Mouse (Mus musculus) layer of hippocampus, adult 11-12 months (tissue): ENCODE measurements around the gene Kif21a.

Source experiments
- DNase-seq: peaks from one replicate; pipeline ENCODE4 v3.0.0; 2022; ENCODE audit warnings: low spot score

Gene Kif21a

DNA sequence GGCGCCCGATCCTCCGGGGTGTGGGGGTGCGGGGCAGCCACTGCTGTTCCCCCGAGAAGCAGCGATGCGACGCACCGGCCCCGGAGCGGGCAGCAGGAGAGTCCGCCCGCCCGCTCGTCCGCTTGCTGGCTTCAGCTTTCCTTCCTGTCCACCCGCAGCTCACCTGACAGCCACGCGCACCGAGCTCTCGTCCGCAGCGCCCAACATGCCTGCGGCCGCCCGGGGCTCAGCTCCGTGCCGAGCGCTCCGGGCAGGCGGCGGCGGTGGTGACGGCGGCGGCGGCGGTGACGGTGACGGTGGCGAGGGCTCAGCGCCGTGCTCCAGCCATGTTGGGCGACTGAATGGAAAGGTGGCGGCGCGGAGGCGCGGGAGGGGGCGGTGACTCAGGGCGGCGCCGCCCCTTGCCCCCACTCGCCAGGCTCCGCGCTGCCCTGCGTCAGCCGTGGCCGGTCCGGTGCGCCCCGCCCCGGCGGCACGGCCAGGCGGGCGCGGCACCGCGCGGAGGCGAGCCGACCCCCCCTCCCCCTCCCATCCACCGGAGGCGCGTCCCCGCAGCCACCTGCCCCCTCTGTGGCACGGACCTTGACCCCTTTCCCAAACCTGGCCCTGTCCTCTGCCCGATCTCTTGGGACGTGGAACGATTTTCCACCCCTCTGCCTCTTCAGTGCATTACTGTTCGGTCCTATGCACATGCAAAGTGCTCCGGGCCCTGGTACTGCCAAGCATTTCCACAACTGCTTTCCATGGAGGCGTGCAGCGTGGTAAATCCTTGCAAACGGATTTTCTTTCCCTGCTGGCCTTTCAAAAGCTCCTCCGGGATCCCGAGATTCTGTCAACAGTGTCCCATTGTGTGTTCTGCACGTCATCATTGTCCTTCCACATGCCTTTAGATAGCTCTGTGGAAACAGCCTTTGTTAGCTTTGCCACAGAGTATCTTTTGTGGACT, at the start of gene Kif21a:
Gene Kif21a (minus strand): TSS at position 453 of the 946 bp plus-strand sequence.
- peak; percentile 76 for DNase-seq

DNA sequence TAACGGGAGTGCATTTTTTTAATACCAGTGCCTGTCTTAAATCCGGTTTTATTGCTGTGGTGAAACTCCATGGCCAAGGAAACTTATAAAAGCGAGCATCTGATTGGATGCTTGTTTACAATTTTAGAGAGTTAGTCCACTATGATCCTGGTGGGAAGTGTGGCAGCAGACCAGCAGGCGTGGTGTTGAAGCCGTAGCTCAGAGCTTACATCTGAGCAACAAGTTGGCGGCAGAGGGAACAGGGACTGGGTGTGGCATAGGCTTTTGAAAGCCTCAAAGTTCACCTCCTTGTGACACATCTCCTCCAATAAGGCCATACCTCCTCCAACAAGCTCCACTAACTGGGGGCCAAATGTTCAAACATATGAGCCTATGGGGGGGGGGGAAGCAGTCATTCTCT, 46.9 kb upstream of the Kif21a start:
- no peak for DNase-seq

DNA sequence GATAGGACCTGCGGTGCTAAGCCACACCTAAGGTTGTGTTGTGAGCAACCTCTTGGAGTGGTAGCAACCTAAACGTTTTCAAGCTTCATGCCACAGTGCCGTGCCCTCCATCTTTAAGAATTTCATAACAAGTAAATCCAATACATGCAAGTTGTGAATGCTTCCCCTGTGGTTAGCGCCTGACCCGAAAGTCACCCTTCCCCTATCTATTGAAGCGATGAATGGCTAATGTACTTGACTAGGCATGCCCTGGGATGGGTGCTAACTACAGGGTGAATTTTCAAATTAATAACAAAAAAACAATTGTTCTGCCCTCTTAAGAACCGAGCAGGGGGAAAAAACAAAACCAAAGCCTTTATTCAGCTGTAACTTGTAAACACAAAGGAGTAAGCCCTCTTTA, 39.7 kb upstream of the Kif21a start:
- no peak for DNase-seq

- no peak for DNase-seq
Measured at GRCm38 (mm10) chr15:91088071-91088470, 38.3 kb upstream of the Kif21a start.

- no peak for DNase-seq
Measured at GRCm38 (mm10) chr15:91077457-91078410, 28.0 kb upstream of the Kif21a start.

DNA sequence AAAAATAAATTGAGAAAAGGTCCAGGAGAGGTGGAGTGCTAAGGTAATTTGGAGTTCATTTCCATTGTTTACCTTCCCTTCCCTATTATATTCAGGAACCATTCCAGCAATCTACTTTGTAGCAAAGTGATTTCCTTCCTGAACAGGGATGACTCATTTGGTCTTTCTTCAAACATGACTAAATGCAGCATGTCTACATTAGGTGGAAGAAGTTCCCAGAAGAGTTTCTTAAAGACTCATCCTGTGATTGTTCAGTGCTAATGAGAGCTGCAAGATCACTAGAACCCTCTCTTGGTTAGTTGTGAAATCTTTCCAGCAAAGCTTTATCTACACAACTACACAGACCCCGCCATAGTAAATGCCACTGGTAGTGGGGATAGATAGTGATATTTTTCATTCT, 22.7 kb upstream of the Kif21a start:
- DNase-seq = no peak

- DNase-seq = no peak
Measured at GRCm38 (mm10) chr15:91064310-91064826, 14.6 kb upstream of the Kif21a start.

GRCm38 (mm10) chr15:91063845-91064244, 14.1 kb upstream of the Kif21a start:
- DNase-seq = no peak

DNA sequence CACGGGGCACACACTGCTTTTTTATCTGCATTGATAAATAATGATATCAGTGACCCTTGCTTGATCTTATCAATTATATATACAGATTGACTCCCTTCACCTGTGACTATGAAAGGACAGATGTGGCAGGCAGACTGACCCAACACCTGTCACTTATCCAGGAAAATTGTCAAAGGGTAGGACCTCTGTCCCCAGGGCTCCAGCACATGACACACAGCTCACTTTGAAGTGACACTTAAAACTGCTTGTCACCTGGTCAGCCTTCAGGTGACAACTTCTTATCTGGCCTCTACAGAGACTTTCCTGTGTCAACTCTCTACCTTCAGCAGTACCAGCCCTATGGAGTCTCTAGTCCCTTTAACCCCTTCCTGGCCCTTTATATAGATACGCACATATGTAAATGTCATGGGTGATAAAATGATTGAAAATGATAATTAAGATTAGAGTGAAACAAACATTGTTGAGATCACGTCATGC, 7.2 kb upstream of the Kif21a start:
- no peak for DNase-seq

DNA sequence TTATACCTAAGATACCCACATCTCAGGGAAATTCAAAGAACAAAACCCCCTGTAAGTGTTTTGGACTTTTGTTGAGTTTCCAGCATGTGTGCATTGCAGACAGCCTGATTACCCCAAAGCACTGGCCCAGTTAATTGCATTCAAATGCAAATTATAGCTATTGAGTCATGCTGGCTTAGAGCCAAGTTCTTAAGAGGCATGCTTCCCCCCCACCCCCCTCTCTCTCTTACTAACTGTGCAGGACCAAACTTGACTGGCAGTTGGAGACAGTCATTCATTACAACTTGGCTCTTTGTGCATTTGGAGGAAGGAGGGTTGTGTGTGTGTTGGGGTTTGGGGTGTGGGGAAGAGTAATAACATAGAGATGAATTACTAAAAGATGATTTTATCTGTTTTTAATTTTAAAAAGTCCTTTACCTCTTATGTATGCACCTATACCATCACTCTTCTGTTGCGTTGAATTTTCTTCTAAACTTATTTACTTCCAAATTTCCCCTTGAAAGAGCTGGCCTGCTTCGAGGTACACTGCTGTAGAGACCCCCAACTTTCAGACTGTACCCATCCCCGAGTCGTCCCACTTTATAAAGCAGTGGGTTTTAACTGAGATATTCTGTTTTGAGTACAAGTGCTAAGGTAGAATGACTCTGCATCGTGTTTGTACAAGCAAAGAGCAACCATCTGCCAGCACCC, 6.6 kb upstream of the Kif21a start:
- DNase-seq = no peak

DNA sequence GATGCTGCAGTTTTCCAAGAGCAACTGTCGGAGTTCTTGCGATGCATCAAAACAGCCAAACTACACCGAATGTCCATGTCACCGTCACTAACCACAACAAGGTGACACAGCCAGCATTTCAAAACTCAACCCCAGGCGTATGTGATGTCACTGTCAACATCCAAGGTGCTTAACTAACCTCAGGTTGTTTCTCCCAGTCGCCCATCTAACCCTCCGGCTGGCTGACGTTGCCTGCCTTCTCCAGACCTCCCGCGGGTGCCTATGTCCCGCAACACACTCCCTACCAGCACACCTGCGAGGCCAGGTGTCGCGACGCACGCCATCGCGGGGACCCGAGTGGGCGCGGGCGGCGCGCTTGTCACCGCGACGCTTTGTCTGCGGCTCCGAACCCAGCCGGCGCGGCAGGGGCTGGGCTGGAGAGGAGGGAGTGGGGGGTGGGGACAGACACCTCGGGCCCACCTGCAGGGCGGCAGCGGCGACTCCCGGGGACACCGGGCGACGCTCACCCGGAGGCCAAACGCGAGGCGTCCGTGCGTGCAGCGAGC, 725 bp downstream of the Kif21a start:
- DNase-seq = peak; percentile 21

- no peak for DNase-seq
Measured at GRCm38 (mm10) chr15:91047627-91048026, 2.1 kb downstream of the Kif21a start.

DNA sequence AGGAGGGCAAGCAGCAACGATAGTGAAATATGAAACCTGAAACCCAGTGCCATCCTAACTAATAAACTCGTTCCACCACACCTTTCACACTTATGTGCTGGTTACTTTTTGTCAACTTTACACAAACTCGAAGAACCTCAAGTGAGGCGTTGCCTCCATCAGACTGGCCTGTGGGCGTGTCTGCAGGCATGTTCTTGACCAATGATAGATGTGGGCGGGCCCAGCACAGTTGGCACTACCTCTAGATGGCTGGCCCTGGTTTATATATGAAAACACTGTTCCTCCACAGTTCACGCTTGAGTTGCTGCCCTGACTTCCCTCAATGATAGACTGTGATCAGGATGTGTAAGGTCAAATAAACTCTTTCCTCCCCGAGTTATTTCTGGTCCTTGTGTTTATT, 3.2 kb downstream of the Kif21a start:
- no peak for DNase-seq

- no peak for DNase-seq
Measured at GRCm38 (mm10) chr15:91043263-91043662, 6.5 kb downstream of the Kif21a start.

GRCm38 (mm10) chr15:91038860-91039259, 10.9 kb downstream of the Kif21a start:
- DNase-seq = no peak

GRCm38 (mm10) chr15:91034090-91034489, 15.7 kb downstream of the Kif21a start:
- DNase-seq = no peak

- no peak for DNase-seq
Measured at GRCm38 (mm10) chr15:91033529-91033928, 16.2 kb downstream of the Kif21a start.

DNA sequence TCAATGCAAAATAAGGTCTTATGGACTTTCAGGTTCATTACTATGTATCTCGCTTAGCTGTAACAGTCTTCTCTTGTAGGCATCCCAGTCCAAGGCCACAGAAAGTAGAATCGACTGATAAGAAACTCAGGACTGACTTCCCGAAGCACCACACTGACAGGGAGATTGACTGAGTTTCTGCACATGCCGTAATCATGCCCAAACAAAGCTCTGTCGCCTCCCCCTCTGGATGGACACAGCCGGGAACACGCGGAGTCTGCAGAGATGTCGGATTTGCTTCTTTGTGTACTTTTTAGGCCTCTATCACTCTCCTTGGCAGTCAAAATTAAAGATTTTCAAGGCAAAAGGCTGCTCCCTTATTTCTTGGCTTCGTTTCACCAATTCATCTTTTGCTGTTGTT, 20.8 kb downstream of the Kif21a start:
- DNase-seq = no peak

- no peak for DNase-seq
Measured at GRCm38 (mm10) chr15:91028494-91028893, 21.3 kb downstream of the Kif21a start.

- no peak for DNase-seq
Measured at GRCm38 (mm10) chr15:91022276-91022675, 27.5 kb downstream of the Kif21a start.

DNA sequence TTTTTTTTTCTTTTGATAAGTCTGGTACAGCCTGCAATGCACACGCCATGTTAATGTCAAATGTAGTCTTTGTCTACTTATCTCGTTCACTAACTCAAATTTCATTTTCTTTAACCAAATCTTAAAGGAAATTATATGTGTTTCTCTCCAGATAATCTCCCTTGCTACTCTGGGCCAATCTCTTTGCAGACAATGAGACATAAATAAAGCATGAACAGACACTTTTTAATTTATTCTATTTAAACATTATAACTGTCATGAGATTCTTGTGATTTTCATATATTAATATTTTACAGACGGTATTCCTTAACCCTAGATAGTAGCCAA, 30.9 kb downstream of the Kif21a start:
- DNase-seq = no peak
